14 mouse cellular contexts compared by ENCODE assay signal in genomic region chr7:118851571-118851970, GRCm38 (mm10). TPM values are rescaled to one million over a fixed set of nuclear protein-coding genes. Genes with fewer than 3 reads are reported as not detected.
DNase-seq lines count a peak whose midpoint lies in the region; TF ChIP-seq lines count a peak whose summit lies in the region.
"Had no signal": no experiment of that assay in that cellular context is flagged by ENCODE, and none has a peak within 500 bp of the region (broad histone marks: within the 10 kb centered on the region; RNA-seq: fewer than 3 reads in every experiment).

No protein-coding gene starts in this region.

- H3K79me2 ChIP-seq in MEL (ENCODE audit: control insufficient read depth, insufficient read depth, low read length, poor library complexity): peaks cover 45% of the 10 kb centered on the region

- no peaks in the 10 kb centered on the region for H3K9me3 ChIP-seq in MEL (replicated peaks; ENCODE audit: insufficient read depth, low read length)
- H3K9me3 ChIP-seq: heart, embryonic 13.5 days; hindbrain, embryonic 15.5 days; lung, embryonic 15.5 days had no signal

- H3K4me3 ChIP-seq in MEL (ENCODE audit: control insufficient read depth in 1 of 2, insufficient read depth in 1 of 2, low read depth in 2 of 2, low read length in 2 of 2): no peak overlapping the region
- no peak overlapping the region for H3K4me3 ChIP-seq in left cerebral cortex, adult 2 months
- H3K4me3 ChIP-seq: erythroblast, embryonic 14.5 days; heart, embryonic 13.5 days; hindbrain, embryonic 15.5 days; lung, embryonic 15.5 days had no signal

- intact Hi-C loops in left cerebral cortex, adult 2 months (cut with DNase I): loop anchor here (5.0 kb wide), 1 partner anchor 84 kb away; no protein-coding TSS in a partner anchor

- H3K27ac ChIP-seq in MEL (ENCODE audit: control insufficient read depth, low read depth, low read length): no peak overlapping the region
- no peak overlapping the region for H3K27ac ChIP-seq in left cerebral cortex, adult 2 months
- H3K27ac ChIP-seq: heart, embryonic 13.5 days; hindbrain, embryonic 15.5 days; lung, embryonic 15.5 days had no signal

- 0 out of 4 replicates have a peak, but pooled peaks of 1 of the 2 experiments have one; percentile 18 for TF ChIP-seq POLR2A in MEL (IDR thresholded peaks at IDR 0.05; ENCODE audit: control insufficient read depth in 1 of 2, insufficient read depth in 1 of 2, low read depth in 1 of 2, low read length in 2 of 2, poor library complexity in 1 of 2)

- no peak overlapping the region for H3K9ac ChIP-seq in MEL (ENCODE audit: control insufficient read depth, low read depth, low read length, poor library complexity, severe bottlenecking)
- H3K9ac ChIP-seq: heart, embryonic 13.5 days; hindbrain, embryonic 15.5 days; lung, embryonic 15.5 days had no signal

- TF ChIP-seq EP300 in MEL (IDR thresholded peaks at IDR 0.05; ENCODE audit: low read depth in 1 of 2, low read length in 2 of 2): peak in 1 of 2 experiments; percentile 4; a peak in 1 of 4 replicates

- peak; percentile 23 for DNase-seq in adrenal gland, postnatal 25 days
- no peak for DNase-seq in adrenal gland, adult 8-10 months
- peak; percentile 33 for DNase-seq in kidney, postnatal 10 days
- no peak for DNase-seq in kidney, adult 8-10 months
- DNase-seq in MEL (ENCODE audit: low read depth, low spot score): peak; percentile 75
- peak; percentile 20 for DNase-seq in lung, postnatal 10 days
- DNase-seq in retina, postnatal 1 day: no peak
- DNase-seq in left cerebral cortex, adult 2 months (ENCODE audit: extremely low spot score in 1 of 2, low spot score in 2 of 2): no peak
- DNase-seq: kidney, postnatal 14 days; thymus, adult 2 months had no signal

- TF ChIP-seq RAD21 in MEL (IDR thresholded peaks at IDR 0.05; ENCODE audit: low read depth, low read length): no peak

- no peaks in the 10 kb centered on the region for H3K27me3 ChIP-seq in MEL (ENCODE audit: control insufficient read depth in 1 of 2, insufficient read depth in 2 of 2, low read length in 2 of 2)
- H3K27me3 ChIP-seq: heart, embryonic 13.5 days; hindbrain, embryonic 15.5 days; lung, embryonic 15.5 days had no signal

- H3K36me3 ChIP-seq in MEL (ENCODE audit: control insufficient read depth in 1 of 2, insufficient read depth in 2 of 2, low read length in 2 of 2): peaks cover 5 to 38% of the 10 kb centered on the region in 2 experiments; a peak in 3 of 4 replicates

- peaks cover 5 to 32% of the 10 kb centered on the region in 2 experiments for H3K4me1 ChIP-seq in MEL (ENCODE audit: control insufficient read depth in 1 of 2, insufficient read depth in 2 of 2, low read length in 2 of 2)

- TF ChIP-seq CTCF in MEL (IDR thresholded peaks at IDR 0.05 in 2 of 3, conservative IDR thresholded peaks at IDR 0.05 in 1 of 3; ENCODE audit: control insufficient read depth in 1 of 3, insufficient read depth in 1 of 3, low read depth in 2 of 3, low read length in 3 of 3, poor library complexity in 1 of 3, severe bottlenecking in 1 of 3): no peak
- TF ChIP-seq CTCF in left cerebral cortex, adult 2 months (IDR thresholded peaks at IDR 0.05): no peak

TF ChIP-seq in MEL, 35 proteins besides CTCF, POLR2A, EP300 and RAD21:
- TF ChIP-seq MEF2A (IDR thresholded peaks at IDR 0.05; ENCODE audit: extremely low read depth, insufficient replicate concordance, low read depth, low read length, poor library complexity, severe bottlenecking) (no peak), SIN3A (IDR thresholded peaks at IDR 0.05; ENCODE audit: low read length) (peak; percentile 38; the same call in 1 of the 2 replicates), ETS1 (IDR thresholded peaks at IDR 0.05; ENCODE audit: low read depth, low read length) (peak; percentile 59)

RNA-seq across cellular contexts. Expression of gene Iqck, which starts 4.0 kb away (rescaled TPM):
- 18.9 and 21.2 TPM in 2 replicates for total RNA-seq in adrenal gland, postnatal 25 days (2021)
- 10 to 100 TPM; 13.0 to 35.4 (median 24.5) TPM for total RNA-seq in adrenal gland, adult 8-10 months (2022)
- 0.20 and 0.39 TPM in 2 replicates for total RNA-seq in MEL (2012; rRNA removed)
- under 1 TPM in 1 of 2 experiments, not detected in 1; 0.40 TPM for polyA plus RNA-seq in MEL (2012; ENCODE audit: insufficient read depth in 1 of 2, insufficient read length in 2 of 2, low read depth in 1 of 2, low replicate concordance in 2 of 2, missing spikeins in 1 of 2)
- 1 to 10 TPM; 3.7 to 4.3 TPM for total RNA-seq in left cerebral cortex, adult 2 months (2021)

RNA-seq across cellular contexts. Expression of gene Knop1, which starts 4.5 kb away (rescaled TPM):
- 63.8 and 70.1 TPM in 2 replicates for total RNA-seq in adrenal gland, postnatal 25 days (2021)
- 10 to 100 TPM; 37.9 to 71.5 (median 56.6) TPM for total RNA-seq in adrenal gland, adult 8-10 months (2022)
- total RNA-seq in MEL (2012; rRNA removed): 40.3 and 46.8 TPM in 2 replicates
- polyA plus RNA-seq in MEL (2012; ENCODE audit: insufficient read depth in 1 of 2, insufficient read length in 2 of 2, low read depth in 1 of 2, low replicate concordance in 2 of 2, missing spikeins in 1 of 2): 10 to 100 TPM in 1 of 2 experiments, not detected in 1; 66.9 TPM
- 10 to 100 TPM; 25.9 to 27.0 TPM for total RNA-seq in left cerebral cortex, adult 2 months (2021)

Comparison
In these comparisons a context has a peak if more than half of its experiments do, and no peak if none do; other contexts are left out.
1. DNase-seq: peak in adrenal gland, postnatal 25 days (single experiment), kidney, postnatal 10 days (single experiment), MEL (single experiment) and lung, postnatal 10 days (single experiment); none in adrenal gland, adult 8-10 months (single experiment), kidney, adult 8-10 months (0 of 2), retina, postnatal 1 day (single experiment) and left cerebral cortex, adult 2 months (0 of 2).